Mouse (Mus musculus) lung, adult 2 months (tissue): Measurements from ENCODE around the gene Aff2.

ENCODE experiments used
- CTCF ChIP-seq: fragments of 200-500 bp; IDR thresholded peaks from 2 replicates; pipeline ENCODE4 v1.5.1; 2011; ENCODE audit warnings: mild to moderate bottlenecking, low read length, control low read depth; ENCODE audit not compliant: insufficient read depth
- POLR2A ChIP-seq: fragments of 200-500 bp; IDR thresholded peaks from 2 replicates; pipeline ENCODE4 v1.6.1; 2011; ENCODE audit warnings: low read depth, mild to moderate bottlenecking, control low read depth, low read length, borderline replicate concordance; ENCODE audit errors: extremely low read depth

DNA sequence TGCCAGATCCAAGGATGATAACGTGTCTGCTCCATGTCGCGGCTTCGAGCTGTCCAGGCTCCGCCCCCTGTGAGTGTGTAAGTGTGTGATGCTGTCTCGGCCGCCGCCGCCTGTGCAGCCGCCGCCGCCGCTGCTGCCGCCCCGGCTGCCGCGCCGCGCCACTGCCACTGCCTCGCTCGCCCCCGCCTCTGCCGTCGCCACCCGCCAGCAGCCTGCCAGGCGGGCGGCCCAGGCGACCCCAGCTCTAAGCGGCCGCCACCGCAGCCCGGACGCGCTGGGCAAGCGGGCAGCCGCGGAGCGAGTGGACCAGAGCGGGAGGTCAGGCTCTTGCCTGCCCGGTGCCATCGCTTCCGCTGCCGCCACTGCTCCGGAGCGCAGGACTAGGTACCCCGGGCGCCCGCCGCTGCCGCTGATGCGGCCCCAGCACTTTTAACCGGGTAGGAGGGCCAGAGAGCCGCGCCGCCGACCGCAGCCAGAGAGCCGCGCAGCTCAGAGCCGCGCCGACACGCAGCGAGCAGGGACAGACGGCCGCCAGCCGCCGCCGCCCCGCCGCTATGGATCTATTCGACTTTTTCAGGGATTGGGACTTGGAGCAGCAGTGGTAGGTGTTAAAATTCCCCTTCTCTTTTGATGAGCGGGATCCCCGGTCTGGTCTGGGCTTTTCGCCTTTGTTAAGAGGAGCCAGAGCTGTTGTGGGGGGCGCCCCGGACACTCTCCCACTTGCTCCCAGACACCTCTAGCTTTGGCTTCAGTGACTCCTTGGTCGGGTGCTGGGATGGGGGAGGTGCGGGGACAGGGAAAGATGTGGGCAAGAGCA, at the start of gene Aff2:
- TF ChIP-seq CTCF (no peak), POLR2A (no peak)
